26 mouse cellular contexts compared by ENCODE assay signal in genomic region chr3:21077548-21077947, GRCm38 (mm10).
"Had no signal": no experiment of that assay in that cellular context is flagged by ENCODE, and none has a peak within 500 bp of the region (broad histone marks: within the 10 kb centered on the region; RNA-seq: fewer than 3 reads in every experiment).

No protein-coding gene starts in this region.

- H3K9me3 ChIP-seq: heart, embryonic 10.5 days; heart, embryonic 12.5 days; hindbrain, embryonic 13.5 days; hindbrain, embryonic 15.5 days; kidney, embryonic 15.5 days; limb, embryonic 13.5 days; limb, embryonic 15.5 days; liver, embryonic 12.5 days had no signal

- H3K4me3 ChIP-seq: gastrocnemius, adult 2 months; heart, embryonic 10.5 days; heart, embryonic 12.5 days; hindbrain, embryonic 13.5 days; hindbrain, embryonic 15.5 days; kidney, embryonic 15.5 days; limb, embryonic 13.5 days; limb, embryonic 15.5 days; liver, embryonic 12.5 days had no signal

- H3K27me3 ChIP-seq: heart, embryonic 12.5 days; hindbrain, embryonic 13.5 days; hindbrain, embryonic 15.5 days; kidney, embryonic 15.5 days; limb, embryonic 13.5 days; limb, embryonic 15.5 days; liver, embryonic 12.5 days had no signal

- H3K27ac ChIP-seq: gastrocnemius, adult 2 months; heart, embryonic 10.5 days; hindbrain, embryonic 13.5 days; hindbrain, embryonic 15.5 days; hindbrain, postnatal 0 days; kidney, embryonic 15.5 days; kidney, postnatal 0 days; limb, embryonic 13.5 days; limb, embryonic 15.5 days; liver, embryonic 12.5 days; liver, embryonic 14.5 days had no signal

- H3K36me3 ChIP-seq: heart, embryonic 10.5 days; heart, embryonic 12.5 days; hindbrain, embryonic 13.5 days; hindbrain, embryonic 15.5 days; kidney, embryonic 15.5 days; limb, embryonic 13.5 days; limb, embryonic 15.5 days; liver, embryonic 12.5 days had no signal

- H3K4me2 ChIP-seq: heart, embryonic 12.5 days; hindbrain, embryonic 13.5 days; hindbrain, embryonic 15.5 days; kidney, embryonic 15.5 days; limb, embryonic 13.5 days; limb, embryonic 15.5 days; liver, embryonic 12.5 days had no signal

- H3K4me1 ChIP-seq: heart, embryonic 10.5 days; heart, embryonic 12.5 days; hindbrain, embryonic 13.5 days; hindbrain, embryonic 15.5 days; kidney, embryonic 15.5 days; limb, embryonic 13.5 days; limb, embryonic 15.5 days; liver, embryonic 12.5 days had no signal

- DNase-seq: gastrocnemius, adult 2 months; gastrocnemius, postnatal 10 days; gastrocnemius, postnatal 25 days; heart, adult 18-20 months; heart, postnatal 10 days; heart, postnatal 4 days; kidney, adult 11 months; kidney, adult 2 months; kidney, adult 9 months; kidney, postnatal 14 days; kidney, postnatal 36 days; layer of hippocampus, adult 9-11 months; layer of hippocampus, postnatal 36 days; left cerebral cortex, postnatal 4 days had no signal

- ATAC-seq: hindbrain, postnatal 0 days; intestine, embryonic 16.5 days; liver, embryonic 12.5 days had no signal

- H3K9ac ChIP-seq: heart, embryonic 12.5 days; hindbrain, embryonic 13.5 days; hindbrain, embryonic 15.5 days; kidney, embryonic 15.5 days; limb, embryonic 13.5 days; limb, embryonic 15.5 days; liver, embryonic 12.5 days; liver, embryonic 14.5 days had no signal
